Mouse (Mus musculus) kidney, adult 2 months (tissue): ENCODE data around the gene Prkcsh.

Source experiments
- CTCF ChIP-seq: fragments of 200-500 bp; conservative IDR thresholded peaks from 2 replicates; pipeline ENCODE4 v1.5.1; 2011; ENCODE audit warnings: low read depth, mild to moderate bottlenecking, control low read depth, low read length, moderate library complexity, mixed read lengths; ENCODE audit not compliant: insufficient read depth, insufficient read length
- POLR2A ChIP-seq: fragments of 200-500 bp; IDR thresholded peaks from one replicate; pipeline ENCODE4 v1.6.1; 2011; ENCODE audit warnings: low read depth, low read length, control low read depth

GRCm38 (mm10) chr9:22002194-22003162 is at the start of gene Prkcsh, which contains the start of gene Ccdc151:
- TF ChIP-seq POLR2A (no peak), CTCF (no peak)
